Mouse (Mus musculus) ES-Bruce4 (cell line): ENCODE measurements at regions not wholly inside any gene's neighbourhood (a gene's known extent, or its start where the extent isn't known, plus 50 kb on each side); places are given as distances from the start of the nearest gene placed in this dataset.

Experiments used
- CTCF ChIP-seq: IDR thresholded peaks from one replicate; pipeline ENCODE4 v1.8.1; 2011; ENCODE audit warnings: low read depth, low read length
- EP300 ChIP-seq: IDR thresholded peaks from 2 replicates; pipeline ENCODE4 v1.6.1; 2011; ENCODE audit warnings: low read depth, low read length; ENCODE audit not compliant: insufficient read depth
- POLR2A ChIP-seq: IDR thresholded peaks from one replicate; pipeline ENCODE4 v1.8.1; 2011; ENCODE audit warnings: low read length; ENCODE audit not compliant: insufficient read depth

DNA sequence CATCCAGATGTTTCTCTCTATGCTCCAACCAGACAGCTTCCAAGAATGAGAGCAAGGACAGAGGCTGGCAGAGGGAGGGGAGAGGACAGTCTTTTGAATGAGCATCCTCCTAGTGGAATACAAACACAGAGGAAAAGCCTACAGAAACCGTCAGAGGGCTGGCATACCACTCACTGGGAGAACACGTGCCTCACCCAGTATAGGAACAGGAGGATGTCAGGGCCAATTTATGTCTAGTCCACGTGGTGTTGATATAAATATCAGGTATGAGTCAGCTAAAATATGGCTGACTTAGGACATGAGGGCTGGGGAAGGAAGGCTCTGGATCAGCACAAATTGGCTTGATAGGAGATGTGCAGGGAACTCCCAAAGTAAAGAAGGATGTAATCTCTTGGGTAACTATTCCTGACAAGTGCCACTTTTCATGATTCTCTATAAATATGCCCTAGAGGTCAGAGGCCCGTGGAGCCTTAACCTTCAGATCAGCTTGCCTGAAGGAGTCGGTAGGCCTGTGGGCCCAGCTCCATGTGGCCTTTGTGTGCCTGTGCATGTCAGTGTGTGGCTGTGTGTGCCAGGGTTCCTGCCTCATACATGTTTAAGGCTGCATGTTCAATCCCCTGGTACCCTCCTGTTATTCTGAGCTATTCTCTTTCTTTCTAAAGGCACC lies 531.9 kb upstream of the Gm19410 start:
- TF ChIP-seq POLR2A (no peak), CTCF (no peak), EP300 (no peak)
